Mouse (Mus musculus) heart, postnatal 14 days (tissue): ENCODE results near the gene Prodh2. TPM values are rescaled to one million over a fixed set of nuclear protein-coding genes. Genes with fewer than 3 reads are reported as not detected.
"Not testable (repeated sequence)": the region's sequence is repeated elsewhere in the genome, so short reads cannot be mapped to it uniquely, and the experiment has no call there.

Experiments used
- DNase-seq, 2 experiments: peaks; one replicate each; pipeline ENCODE4 v3.0.0; 2021 to 2022
- intact Hi-C: fragments of 180-260 bp; cut with DNase I; formaldehyde crosslinking; loops from one replicate; pipeline ENCODE4 v1.15.1; 2025
- total RNA-seq, 2 experiments: library from RNA; stranded (reverse); gene quantifications; 2 replicates each; pipeline ENCODE4 v1.2.3; 2021

Prodh2 gene
- total RNA-seq, 2 experiments from 2014 or later, result not detected

DNA sequence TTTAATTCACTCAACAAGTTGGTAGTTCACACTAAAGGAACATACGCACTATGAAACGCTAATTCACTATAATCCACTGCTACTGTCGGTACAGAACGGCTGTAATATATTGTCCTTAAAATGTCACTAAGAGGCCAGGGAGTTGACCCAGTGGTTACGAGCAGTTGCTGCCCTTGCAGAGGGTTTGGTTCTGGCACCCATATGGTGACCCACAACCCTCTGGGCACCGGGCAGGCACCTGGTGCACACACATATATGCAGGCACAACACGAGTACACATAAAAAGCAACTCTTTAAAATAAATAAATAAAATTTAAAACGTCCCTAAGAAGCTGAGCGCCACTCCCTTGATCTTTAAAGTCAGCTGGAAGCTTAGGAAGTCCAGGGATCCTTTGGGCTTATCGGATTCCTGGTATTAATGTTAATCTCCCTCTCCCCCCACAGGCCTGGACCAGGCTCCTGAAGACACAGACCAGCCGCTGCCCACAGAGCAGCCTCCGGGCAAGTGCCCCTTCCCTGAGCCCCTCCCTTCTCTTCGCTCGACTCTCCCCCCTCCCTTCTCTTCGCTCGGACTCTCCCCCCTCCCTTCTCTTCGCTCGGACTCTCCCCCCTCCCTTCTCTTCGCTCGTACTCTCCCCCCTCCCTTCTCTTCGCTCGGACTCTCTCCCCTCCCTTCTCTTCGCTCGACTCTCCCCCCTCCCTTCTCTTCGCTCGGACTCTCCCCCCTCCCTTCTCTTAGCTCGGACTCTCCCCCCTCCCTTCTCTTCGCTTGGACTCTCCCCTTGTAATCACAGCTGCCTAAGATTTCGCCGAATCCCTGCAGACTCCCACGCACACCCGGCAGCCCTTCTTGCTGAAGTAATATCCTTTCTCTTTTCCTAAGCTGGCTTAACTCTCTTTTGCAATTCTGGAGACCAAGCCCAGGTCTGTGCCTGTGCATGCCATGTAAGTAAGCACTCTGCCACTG, 15.7 kb upstream of the Prodh2 start:
- intact Hi-C loops, result no loop called here
- peak in 1 of 2 experiments; percentile 10 for DNase-seq

DNA sequence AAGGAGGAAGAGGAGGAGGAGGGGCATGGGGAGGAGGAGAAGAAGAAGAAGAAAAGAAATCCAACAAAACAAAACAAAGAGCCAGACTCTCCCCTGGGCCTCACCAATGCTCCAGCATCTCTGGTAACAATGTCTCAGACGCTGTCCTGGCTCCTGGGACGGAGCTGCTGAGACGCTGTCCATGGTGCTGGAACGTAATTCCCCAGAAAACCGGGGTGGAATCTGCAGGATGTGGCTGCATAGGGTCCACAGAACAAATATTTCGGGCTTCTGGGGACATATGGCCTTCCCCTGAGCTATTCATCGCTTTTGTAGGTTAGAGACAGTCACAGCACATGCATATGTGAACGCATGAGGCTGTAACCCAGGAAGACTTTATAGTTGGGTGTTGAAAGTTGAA, 9.2 kb upstream of the Prodh2 start:
- intact Hi-C loops, result no loop called here

DNA sequence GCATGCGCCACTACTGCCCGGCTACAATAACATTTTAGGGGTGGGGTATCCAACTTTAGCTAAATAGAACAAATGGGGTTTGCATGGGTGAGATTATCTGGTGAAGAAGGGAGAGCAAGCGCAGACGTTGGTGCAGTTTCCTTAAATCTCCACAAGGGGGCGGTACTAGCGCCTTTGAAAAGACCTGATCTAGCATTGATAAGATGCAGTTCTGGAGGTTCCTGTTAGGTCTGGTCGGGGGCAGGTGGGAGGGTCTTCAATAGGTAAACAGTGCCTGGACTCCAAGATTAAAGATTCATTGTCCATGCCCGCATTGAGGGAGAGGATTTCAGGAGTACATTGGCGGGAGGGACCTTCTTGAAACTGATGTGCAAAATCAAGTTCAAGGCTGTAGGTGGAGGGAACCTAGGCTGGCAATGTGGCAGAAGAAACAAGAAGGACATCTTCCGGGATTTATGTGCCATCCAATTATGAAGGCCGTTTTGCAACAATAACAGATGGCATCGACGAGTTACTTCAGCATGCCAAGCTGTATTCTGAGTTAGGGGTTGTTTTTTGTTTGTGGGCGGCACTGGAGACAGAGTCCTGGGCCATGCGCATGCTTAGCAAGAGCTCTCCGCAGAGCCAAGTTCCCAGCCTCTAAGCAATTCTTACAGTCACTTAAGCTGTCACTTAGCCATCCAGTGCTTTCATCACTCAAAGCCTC, 3.0 kb upstream of the Prodh2 start:
- intact Hi-C loops, result loop anchor here (5.0 kb wide), 2 partner anchors 48 to 62 kb away; partner anchors contain the start of genes Hspb6 and Proser3
- DNase-seq, result peak; percentile 15 to 38

More for the DNA sequence above, 9.2 kb upstream of the Prodh2 start:
- peak; percentile 22 to 61 for DNase-seq

DNA sequence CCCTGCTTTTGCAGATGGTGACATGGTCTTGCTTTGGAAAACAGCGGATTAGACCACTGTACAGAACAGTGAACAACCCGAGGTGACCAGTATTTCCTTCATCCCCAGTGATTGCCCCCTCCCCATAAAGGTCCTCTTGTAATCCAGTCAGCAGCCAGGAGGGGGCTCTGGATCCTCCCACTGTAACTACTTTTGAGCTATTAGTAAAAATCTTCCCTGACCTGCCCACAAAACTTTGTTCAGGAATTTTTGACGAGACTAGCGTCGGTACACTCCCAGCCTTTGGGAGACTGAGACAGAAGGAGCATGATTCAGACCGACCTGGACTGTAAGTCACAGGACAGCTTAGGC, 2.5 kb upstream of the Prodh2 start:
- DNase-seq, result no peak

DNA sequence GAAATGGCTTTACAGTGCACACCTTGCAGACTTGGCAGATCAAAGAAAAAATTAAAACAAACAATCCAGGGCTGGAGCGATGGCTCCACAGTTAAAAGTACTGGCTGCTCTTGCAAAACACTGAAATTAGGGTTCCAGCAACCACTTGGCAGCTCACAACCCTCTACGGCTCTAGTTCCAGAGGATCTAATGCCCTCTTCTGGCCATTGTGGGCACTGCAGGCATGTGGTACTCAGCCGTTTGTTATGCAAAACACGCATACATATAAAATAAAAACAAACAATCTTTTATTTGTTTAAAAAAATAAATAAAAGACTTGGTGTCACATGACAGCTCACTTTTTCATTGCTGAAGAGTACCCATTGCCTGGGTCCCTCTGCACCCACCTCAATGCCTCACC, 657 bp upstream of the Prodh2 start:
- intact Hi-C loops, result loop anchor here (2.0 to 5.0 kb wide), 3 partner anchors 50 to 120 kb away; partner anchors contain the start of genes Hspb6 and Proser3

More for the DNA sequence above, 2.5 kb upstream of the Prodh2 start:
- intact Hi-C loops, result loop anchor here (5.0 kb wide), 2 partner anchors 49 to 61 kb away; partner anchors contain the start of genes Hspb6 and Proser3

DNA sequence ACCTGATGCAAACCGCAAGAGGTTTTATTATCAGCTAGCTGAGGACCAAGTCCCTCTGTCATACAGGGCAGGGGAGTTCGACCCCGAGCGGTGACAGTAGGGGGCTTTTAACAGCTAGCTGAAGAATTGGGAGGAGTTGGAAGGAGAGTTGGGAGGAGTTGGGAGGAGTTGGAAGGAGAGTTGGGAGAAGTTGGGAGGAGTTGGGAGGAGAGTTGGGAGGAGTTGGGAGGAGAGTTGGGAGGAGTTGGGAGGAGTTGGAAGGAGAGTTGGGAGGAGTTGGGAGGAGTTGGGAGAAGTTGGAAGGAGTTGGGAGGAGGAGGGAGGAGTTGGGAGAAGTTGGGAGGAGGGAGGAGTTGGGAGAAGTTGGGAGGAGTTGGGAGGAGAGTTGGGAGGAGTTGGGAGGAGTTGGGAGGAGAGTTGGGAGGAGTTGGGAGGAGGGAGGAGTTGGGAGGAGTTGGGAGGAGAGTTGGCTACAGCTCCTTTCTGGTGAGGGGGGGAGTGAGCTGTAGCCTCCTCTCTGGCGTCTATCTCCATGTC, 2.2 kb downstream of the Prodh2 start:
- intact Hi-C loops, DNase-seq: not testable (repeated sequence)

More for the DNA sequence above, 657 bp upstream of the Prodh2 start:
- DNase-seq, result peak; percentile 74 to 85

DNA sequence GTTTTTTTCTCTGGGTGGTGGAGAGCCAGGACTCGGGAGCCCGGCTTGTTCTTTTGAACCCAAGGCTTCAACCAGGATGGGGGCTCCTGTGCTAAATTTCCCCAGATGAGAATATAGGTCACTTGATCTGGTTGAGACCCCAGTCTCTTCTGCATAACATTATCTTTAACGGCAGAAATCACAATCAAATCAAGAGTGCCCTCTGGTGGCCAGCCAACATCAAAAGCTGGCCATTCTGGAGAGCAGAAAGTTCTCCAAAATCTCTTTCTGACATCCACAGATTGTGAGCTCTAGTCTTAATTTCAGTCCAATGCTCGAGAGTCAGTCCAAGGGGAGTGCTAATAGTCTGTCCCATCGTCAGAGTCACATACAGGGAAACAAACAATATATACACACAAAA, 7.7 kb downstream of the Prodh2 start:
- intact Hi-C loops, result not testable (repeated sequence)

DNA sequence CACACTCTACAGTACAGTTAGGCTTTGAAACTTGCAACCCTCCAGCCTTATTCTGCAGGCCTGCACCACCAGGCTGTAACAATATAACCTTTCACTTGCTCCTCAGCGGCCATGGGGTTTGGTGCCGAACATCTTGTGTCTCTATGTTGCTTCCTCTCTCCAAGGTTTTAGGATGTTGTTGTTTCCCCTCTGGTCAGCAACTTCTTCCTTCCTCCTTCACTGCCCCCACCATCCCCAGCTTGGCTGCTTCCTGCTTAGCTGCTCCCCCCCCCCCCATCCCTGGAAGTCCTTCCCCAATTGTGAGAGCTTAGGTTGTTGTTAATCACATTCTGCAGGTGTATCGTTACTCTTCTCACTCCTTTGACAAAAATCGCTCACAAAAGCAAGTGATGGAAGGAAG, 14.6 kb downstream of the Prodh2 start:
- intact Hi-C loops, result no loop called here

More for the DNA sequence above, 7.7 kb downstream of the Prodh2 start:
- DNase-seq, result not testable (repeated sequence)

DNA sequence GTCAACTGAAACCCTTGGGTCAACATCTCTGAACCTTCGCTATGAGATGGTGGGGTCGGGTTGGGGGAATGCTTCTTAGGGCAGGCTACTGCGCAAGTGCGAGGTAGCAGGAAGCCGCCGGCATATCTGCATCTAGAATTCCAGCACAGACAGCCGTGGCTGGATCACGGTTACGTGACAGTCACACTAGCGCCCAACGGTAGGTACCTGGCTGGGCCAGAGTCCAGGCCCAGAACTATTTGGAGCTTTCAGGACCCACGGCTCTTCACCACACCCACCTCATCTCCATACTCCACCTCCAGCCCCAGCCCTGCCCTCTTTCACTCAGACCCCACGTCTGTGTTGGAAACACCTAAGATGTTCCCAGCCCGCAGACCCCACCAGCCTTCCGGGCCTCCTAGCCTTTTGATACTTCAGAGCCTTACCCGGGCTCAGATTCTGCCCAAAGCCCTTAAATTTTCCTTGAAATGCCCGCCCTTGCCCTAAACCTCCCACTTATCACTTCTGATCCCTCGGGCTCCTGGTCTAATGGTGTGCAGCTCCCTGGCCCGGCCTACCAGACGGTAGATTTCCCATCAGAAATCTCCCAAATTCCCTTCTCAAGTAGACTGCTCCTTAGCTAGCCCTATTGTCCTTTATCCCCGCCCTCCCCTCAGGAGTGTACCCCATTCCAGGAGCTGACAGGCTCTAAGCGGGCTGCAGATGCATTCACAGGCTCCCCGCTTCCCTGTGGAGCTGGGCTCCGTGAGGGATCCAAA, 21.8 kb downstream of the Prodh2 start:
- intact Hi-C loops, result no loop called here
- no peak for DNase-seq

More for the DNA sequence above, 14.6 kb downstream of the Prodh2 start:
- DNase-seq, result no peak

DNA sequence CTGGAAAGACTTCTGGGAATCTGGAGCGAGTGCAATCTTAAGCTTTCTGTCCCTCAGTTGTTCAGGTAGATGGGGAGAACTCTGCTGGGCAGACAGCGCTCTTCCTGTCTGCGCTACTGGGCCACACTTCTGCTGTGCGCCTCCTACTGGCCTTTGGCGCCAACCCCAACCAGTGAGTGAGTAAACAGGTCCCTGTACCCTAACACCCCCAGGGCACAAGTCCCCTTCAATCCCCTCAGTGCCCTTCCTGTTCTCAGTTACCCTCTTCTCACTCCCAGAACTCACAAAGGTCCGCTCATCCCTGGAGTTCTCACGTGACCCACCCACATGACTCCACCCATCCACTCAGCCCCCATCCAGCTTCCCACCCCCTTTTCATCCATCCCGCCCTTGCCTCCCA, 24.9 kb downstream of the Prodh2 start:
- intact Hi-C loops, result no loop called here
- no peak for DNase-seq

DNA sequence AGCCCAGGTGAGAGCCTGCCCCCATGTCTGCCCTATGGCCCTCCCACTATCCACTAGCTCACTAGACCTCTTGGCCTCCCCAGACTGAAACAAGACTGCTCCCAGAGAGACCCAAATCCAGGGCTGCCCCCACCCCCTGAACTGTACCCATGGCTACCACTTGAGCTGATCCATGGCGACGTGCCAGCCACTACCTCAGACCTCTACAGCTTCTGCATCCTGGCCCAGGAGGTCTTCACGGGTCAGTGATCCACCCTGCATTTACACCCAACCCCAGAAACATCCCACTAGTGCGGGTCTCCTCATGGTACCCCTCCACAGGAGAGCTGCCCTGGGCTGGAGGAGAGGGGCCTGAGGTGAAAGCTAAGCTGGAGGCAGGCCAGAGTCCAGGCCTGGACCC, 27.0 kb downstream of the Prodh2 start:
- no peak for DNase-seq
- intact Hi-C loops, result no loop called here

DNA sequence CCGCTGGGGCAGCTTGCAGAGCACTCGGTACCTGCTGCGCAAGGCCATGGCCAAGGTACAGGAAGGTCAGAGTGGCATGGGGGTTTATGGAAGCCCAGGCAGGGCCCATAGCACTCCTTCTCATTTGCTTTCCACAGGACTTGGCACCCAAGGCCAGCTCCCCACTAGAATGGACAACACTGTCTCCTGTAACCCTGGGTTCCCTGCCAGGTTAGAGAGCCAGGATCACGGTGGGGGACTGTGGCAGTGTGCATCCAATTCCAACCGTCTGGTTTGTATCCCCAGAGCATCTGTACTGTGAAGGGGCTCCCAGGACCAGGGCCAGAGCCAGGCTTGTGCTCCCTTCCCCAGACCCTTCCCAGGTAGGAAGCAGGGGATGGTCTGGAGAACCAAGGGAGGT, 27.4 kb downstream of the Prodh2 start:
- intact Hi-C loops, result no loop called here
- no peak for DNase-seq

DNA sequence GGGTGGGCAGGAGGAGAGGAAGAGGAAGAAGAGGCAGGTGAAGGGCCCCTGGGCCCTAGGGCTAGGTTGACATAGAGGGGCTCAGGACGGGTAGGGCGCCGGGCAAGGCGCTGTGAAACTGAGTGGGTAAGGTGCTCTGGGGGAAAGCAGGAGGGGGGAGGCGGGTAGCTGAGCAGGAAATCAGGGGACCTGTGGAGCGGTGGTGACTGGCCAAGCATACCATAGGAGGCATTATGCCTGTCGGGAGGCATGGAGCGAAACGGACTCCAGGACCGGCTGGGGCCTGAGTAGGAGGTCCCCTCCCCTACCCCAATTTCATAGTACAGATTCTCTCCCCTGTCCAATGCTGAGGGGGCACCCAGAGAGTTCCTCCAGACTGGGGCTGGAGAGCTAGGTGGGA, 29.4 kb downstream of the Prodh2 start:
- intact Hi-C loops, result no loop called here
- DNase-seq, result no peak

DNA sequence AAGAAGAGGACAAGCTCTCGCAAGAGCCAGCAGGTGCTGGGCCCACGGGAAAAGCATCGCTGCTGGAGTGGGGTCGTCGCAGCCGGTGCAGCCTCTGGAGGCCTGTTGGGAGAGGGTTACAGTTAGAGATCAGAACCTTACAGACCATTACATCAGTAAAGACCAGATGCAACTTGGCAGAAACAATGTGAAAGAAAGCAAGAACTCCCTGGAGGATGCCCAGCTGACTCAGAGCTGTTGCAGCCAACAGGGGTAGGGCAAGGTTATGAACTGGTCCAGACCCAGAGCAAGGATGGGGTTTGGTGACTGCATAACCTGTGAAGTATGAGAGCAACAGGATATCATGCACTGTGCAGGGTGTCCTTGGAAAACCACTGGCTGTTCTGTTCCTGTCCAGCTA, 31.1 kb downstream of the Prodh2 start:
- intact Hi-C loops, result no loop called here
- DNase-seq, result no peak

DNA sequence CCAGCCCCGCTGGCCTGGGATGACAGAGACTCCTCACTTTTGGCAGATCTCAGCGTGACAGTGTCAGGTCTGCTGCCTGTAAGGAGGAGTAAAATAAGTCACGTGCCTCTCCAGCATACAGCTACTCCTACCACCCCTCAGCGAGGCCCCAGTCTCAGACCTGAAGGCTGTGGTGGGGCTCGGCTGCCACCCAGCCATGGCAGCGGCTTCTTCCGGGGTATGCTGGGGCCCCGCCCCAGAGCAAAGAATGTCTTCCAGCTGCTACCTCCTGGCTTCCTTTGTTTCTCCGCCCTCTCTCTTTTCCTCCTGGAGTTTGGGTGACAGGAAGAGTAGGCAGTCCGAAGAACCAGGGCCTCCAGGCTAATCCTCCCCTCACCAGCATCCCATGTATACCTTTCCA, 32.5 kb downstream of the Prodh2 start:
- intact Hi-C loops, result no loop called here
- no peak for DNase-seq

DNA sequence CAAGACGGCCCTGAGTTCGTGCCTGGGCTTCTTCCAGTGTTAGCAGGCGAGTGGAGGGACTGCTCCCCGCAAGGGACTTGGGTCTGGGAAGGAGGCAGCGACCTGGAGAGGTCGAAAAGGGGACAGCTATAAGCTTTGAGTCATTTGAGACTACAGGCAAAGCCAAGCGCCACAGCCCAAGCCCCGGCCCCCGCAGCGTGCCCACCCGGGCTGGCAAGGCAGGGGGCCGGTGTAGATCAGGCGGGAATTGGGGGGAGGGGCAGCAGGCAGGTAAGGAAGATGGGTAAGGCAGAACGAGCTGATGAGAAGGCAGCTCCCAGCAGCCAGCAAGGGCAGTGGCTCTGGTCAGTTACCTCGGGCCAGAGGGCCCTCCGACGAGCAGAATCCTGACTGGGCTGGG, 33.0 kb downstream of the Prodh2 start:
- no peak for DNase-seq
- intact Hi-C loops, result no loop called here

DNA sequence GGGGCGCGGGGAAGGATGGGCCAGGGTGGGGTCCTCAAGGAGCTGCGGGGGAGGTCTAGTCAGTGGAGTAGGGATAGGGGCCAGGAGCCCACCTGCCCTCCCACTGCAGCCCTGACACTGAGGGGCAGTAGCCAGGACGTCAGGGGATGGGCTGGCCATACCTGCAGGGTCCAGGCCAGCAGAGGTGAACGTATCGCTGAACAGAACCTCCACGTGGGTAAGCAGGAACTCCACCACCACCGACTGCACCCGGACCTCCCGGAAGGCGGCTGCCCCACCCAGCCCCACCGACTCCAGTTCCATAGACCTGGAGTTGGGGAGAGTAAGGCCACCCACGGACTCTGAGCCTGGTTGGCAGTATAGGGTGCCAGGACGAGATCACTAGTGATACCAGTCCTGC, 33.6 kb downstream of the Prodh2 start:
- intact Hi-C loops, result no loop called here

DNA sequence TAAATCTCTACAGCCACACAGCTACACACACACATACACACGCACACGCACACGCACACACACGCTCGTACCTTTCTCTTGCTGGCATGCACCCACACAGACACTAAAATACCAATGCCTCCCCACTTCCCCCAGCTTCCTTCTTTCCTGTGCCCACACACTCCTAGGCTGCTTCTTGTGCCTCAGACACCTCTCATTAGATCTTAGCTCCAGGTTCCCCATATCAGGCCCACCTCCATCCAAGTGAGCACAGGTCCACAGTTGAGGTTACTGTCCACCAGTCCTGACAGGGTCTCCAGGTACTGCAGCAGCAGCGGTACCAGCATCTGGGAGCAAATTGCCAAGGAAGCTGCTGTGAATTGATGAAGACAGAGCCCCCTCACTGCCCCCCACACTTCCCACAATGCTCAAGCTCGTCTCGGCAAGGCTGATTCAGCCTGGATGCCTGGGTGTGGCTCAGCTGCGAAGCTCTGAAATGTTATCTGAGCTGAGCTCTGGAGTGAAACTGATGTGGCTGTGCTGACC, 37.9 kb downstream of the Prodh2 start:
- DNase-seq, result peak in 1 of 2 experiments; percentile 1
- intact Hi-C loops, result no loop called here

More for the DNA sequence above, 33.6 kb downstream of the Prodh2 start:
- no peak for DNase-seq

DNA sequence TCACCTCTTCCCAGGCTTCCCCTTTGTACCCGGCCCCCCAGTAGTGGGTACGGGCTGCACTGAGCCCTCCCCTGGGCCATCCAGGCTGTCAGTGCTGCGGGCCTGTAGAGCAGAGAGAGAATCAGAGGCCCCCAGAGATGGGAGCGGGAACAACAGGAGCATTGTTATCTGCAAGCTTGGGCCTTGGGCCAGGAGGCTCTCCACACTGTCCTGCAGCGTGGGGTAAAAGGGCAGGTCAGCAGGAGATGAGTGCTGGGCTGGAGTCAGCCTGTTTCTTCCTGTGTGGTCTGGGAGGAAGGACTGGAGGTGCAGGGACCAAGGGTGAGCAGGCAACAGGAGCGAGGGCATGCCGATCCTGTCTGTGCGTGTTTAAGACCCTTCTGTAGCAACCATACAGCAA, 39.5 kb downstream of the Prodh2 start:
- peak; percentile 43 to 55 for DNase-seq
- intact Hi-C loops, result no loop called here
